ENCODE assay signal across 8 mouse cellular contexts in genomic region chr17:26595448-26596167, GRCm38 (mm10). TPM values are rescaled to one million over a fixed set of nuclear protein-coding genes. Genes with fewer than 3 reads are reported as not detected.
DNase-seq lines count a peak whose midpoint lies in the region; ATAC-seq and TF ChIP-seq lines count a peak whose summit lies in the region.

No protein-coding gene starts in this region.

- H3K4me2 ChIP-seq in lung, embryonic 16.5 days (ENCODE audit: low read depth, low read length), result no peak overlapping the region
- no peak overlapping the region for H3K4me2 ChIP-seq in forebrain, embryonic 14.5 days (ENCODE audit: low read length)
- 0 out of 2 replicates have a peak overlapping the region, but pooled peaks have one; percentile 9 for H3K4me2 ChIP-seq in neural tube, embryonic 15.5 days

- no peak overlapping the region for H3K4me3 ChIP-seq in lung, embryonic 16.5 days (ENCODE audit: low read length)
- H3K4me3 ChIP-seq in lung, adult 2 months (replicated peaks; ENCODE audit: extremely low read depth, low read depth, low read length), result no peak overlapping the region
- no peak overlapping the region for H3K4me3 ChIP-seq in forebrain, embryonic 14.5 days (ENCODE audit: low read depth, low read length)
- H3K4me3 ChIP-seq in neural tube, embryonic 15.5 days (replicated peaks), result no peak overlapping the region

- DNase-seq in lung, adult 2 months, result no peak
- DNase-seq in forebrain, embryonic 14.5 days (ENCODE audit: low spot score), result no peak
- peak; percentile 55 for DNase-seq in kidney, postnatal 10 days
- no peak for DNase-seq in cerebellum, adult 8-10 months
- DNase-seq in left cerebral cortex, postnatal 36 days (ENCODE audit: low spot score in 2 of 2), result no peak

- peaks cover 24% of the 10 kb centered on the region for H3K4me1 ChIP-seq in lung, embryonic 16.5 days (replicated peaks; ENCODE audit: control insufficient read depth, insufficient read depth, low read length)
- peaks cover 32% of the 10 kb centered on the region for H3K4me1 ChIP-seq in lung, adult 2 months (ENCODE audit: control insufficient read depth, insufficient read depth, low read length)
- peaks cover 9% of the 10 kb centered on the region; the same call in 1 of the 2 replicates for H3K4me1 ChIP-seq in forebrain, embryonic 14.5 days (ENCODE audit: control insufficient read depth, insufficient read depth, low read length)
- peaks cover 34% of the 10 kb centered on the region for H3K4me1 ChIP-seq in neural tube, embryonic 15.5 days

- ATAC-seq in lung, embryonic 16.5 days (ENCODE audit: low read depth), result peak; percentile 53
- ATAC-seq in forebrain, embryonic 14.5 days, result no peak
- no peak for ATAC-seq in neural tube, embryonic 15.5 days (ENCODE audit: low FRiP score)
- ATAC-seq in erythroblast, adult 5-6 weeks (replicated peaks; ENCODE audit: low FRiP score, poor library complexity, severe bottlenecking), result no peak

- peak overlapping the region; percentile 73 for H3K27ac ChIP-seq in lung, embryonic 16.5 days (ENCODE audit: low read length)
- H3K27ac ChIP-seq in forebrain, embryonic 14.5 days (ENCODE audit: low read depth, low read length), result peak overlapping the region; percentile 40; the same call in 1 of the 2 replicates
- peak overlapping the region; percentile 61 for H3K27ac ChIP-seq in neural tube, embryonic 15.5 days (replicated peaks)

- intact Hi-C loops in left cerebral cortex, postnatal 36 days (cut with DNase I), result no loop called here

- TF ChIP-seq POLR2A in lung, adult 2 months (IDR thresholded peaks at IDR 0.05; ENCODE audit: borderline replicate concordance, extremely low read depth, low read depth, low read length), result no peak

- no peaks in the 10 kb centered on the region; the same call in 1 of the 2 replicates for H3K36me3 ChIP-seq in lung, embryonic 16.5 days (ENCODE audit: control insufficient read depth, insufficient read depth, low read length)
- H3K36me3 ChIP-seq in forebrain, embryonic 14.5 days (ENCODE audit: control insufficient read depth, insufficient read depth, low read length), result 0 out of 2 replicates have a peak, but pooled peaks cover 6% of the 10 kb centered on the region
- H3K36me3 ChIP-seq in neural tube, embryonic 15.5 days, result 0 out of 2 replicates have a peak, but pooled peaks cover 2% of the 10 kb centered on the region

- H3K9ac ChIP-seq in lung, embryonic 16.5 days (ENCODE audit: low read length), result no peak overlapping the region
- H3K9ac ChIP-seq in forebrain, embryonic 14.5 days (ENCODE audit: low read length), result no peak overlapping the region; the same call in 1 of the 2 replicates
- H3K9ac ChIP-seq in neural tube, embryonic 15.5 days (replicated peaks), result no peak overlapping the region

- no peaks in the 10 kb centered on the region for H3K9me3 ChIP-seq in lung, embryonic 16.5 days (ENCODE audit: control insufficient read depth, low read length)
- no peaks in the 10 kb centered on the region for H3K9me3 ChIP-seq in forebrain, embryonic 14.5 days (replicated peaks; ENCODE audit: control insufficient read depth, low read length)
- H3K9me3 ChIP-seq in neural tube, embryonic 15.5 days (replicated peaks), result no peaks in the 10 kb centered on the region

- TF ChIP-seq CTCF in lung, adult 2 months (IDR thresholded peaks at IDR 0.05; ENCODE audit: insufficient read depth, low read length), result no peak

- no peaks in the 10 kb centered on the region for H3K27me3 ChIP-seq in lung, embryonic 16.5 days (ENCODE audit: control insufficient read depth, insufficient read depth, low read depth, low read length)
- H3K27me3 ChIP-seq in forebrain, embryonic 14.5 days (replicated peaks; ENCODE audit: control insufficient read depth, insufficient read depth, low read length), result no peaks in the 10 kb centered on the region
- no peaks in the 10 kb centered on the region for H3K27me3 ChIP-seq in neural tube, embryonic 15.5 days (replicated peaks)

- WGBS in lung, embryonic 16.5 days, result 46% methylated on average over 7 of the region's 7 CpGs
- WGBS in lung, adult 2 months, result 24% methylated on average over 7 of the region's 7 CpGs
- 64% methylated on average over 7 of the region's 7 CpGs for WGBS in forebrain, embryonic 14.5 days
- WGBS in neural tube, embryonic 15.5 days, result 65% methylated on average over 7 of the region's 7 CpGs

RNA-seq across cellular contexts. Expression of gene Dusp1, which starts 33.7 kb away (rescaled TPM):
- polyA plus RNA-seq in lung, embryonic 16.5 days (2015; fragmentation: Nextera tagmentation; extraction: Ambion mirVana), result 25.2 and 28.4 TPM in 2 replicates
- polyA plus RNA-seq in lung, adult 2 months (2012; rRNA removed), result 233 and 359 TPM in 2 replicates
- polyA plus RNA-seq in forebrain, embryonic 14.5 days (2014; fragmentation: Nextera tagmentation; extraction: Ambion mirVana), result 58.4 and 66.0 TPM in 2 replicates
- polyA plus RNA-seq in neural tube, embryonic 15.5 days (2015; fragmentation: Nextera tagmentation; extraction: Ambion mirVana), result 25.0 and 25.8 TPM in 2 replicates
- total RNA-seq in erythroblast, adult 5-6 weeks (2015; ENCODE audit: low replicate concordance), result 54.8 and 66.0 TPM in 2 replicates
- total RNA-seq in erythroblast, adult 5-6 weeks (2017; ENCODE audit: low replicate concordance), result 9.5 and 13.1 TPM in 2 replicates
- 10 to 100 TPM; 25.0 to 66.5 TPM for total RNA-seq in left cerebral cortex, postnatal 36 days (2021)

RNA-seq across cellular contexts. Expression of gene Ergic1, which starts 34.3 kb away (rescaled TPM):
- 84.3 and 94.6 TPM in 2 replicates for polyA plus RNA-seq in lung, embryonic 16.5 days (2015; fragmentation: Nextera tagmentation; extraction: Ambion mirVana)
- 86.3 and 93.3 TPM in 2 replicates for polyA plus RNA-seq in lung, adult 2 months (2012; rRNA removed)
- 126 and 134 TPM in 2 replicates for polyA plus RNA-seq in forebrain, embryonic 14.5 days (2014; fragmentation: Nextera tagmentation; extraction: Ambion mirVana)
- 89.7 and 101 TPM in 2 replicates for polyA plus RNA-seq in neural tube, embryonic 15.5 days (2015; fragmentation: Nextera tagmentation; extraction: Ambion mirVana)
- 23.4 and 26.1 TPM in 2 replicates for total RNA-seq in erythroblast, adult 5-6 weeks (2015; ENCODE audit: low replicate concordance)
- 2.1 and 10.3 TPM in 2 replicates for total RNA-seq in erythroblast, adult 5-6 weeks (2017; ENCODE audit: low replicate concordance)
- 100 to 1,000 TPM; 154 TPM for total RNA-seq in left cerebral cortex, postnatal 36 days (2021)
